Mouse (Mus musculus): ENCODE measurements around the gene Atxn7l2. TPM values are rescaled to one million over a fixed set of nuclear protein-coding genes. Genes with fewer than 3 reads are reported as not detected.

The Atxn7l2 gene
- polyA plus RNA-seq, 1 experiment from 2014 or later, result 8.9 TPM

- 56% methylated on average over 14 of the region's 14 CpGs for WGBS
- H3K9ac ChIP-seq, result no peak overlapping the region
- no peaks in the 10 kb centered on the region for H3K36me3 ChIP-seq
- no peaks in the 10 kb centered on the region for H3K9me3 ChIP-seq (replicated peaks)
- no peak overlapping the region for H3K4me2 ChIP-seq
- H3K27ac ChIP-seq (ENCODE audit: poor library complexity, severe bottlenecking), result no peak overlapping the region
- H3K27me3 ChIP-seq (replicated peaks), result peaks cover 19% of the 10 kb centered on the region; the same call in 1 of the 2 replicates
- no peak for ATAC-seq (ENCODE audit: insufficient number of reproducible peaks, low FRiP score)
- H3K4me1 ChIP-seq (replicated peaks), result peaks cover 5% of the 10 kb centered on the region
- no peak overlapping the region for H3K4me3 ChIP-seq
These were observed 43.2 kb downstream of the Atxn7l2 start for GRCm38 (mm10) chr3:108167499-108167898.

DNA sequence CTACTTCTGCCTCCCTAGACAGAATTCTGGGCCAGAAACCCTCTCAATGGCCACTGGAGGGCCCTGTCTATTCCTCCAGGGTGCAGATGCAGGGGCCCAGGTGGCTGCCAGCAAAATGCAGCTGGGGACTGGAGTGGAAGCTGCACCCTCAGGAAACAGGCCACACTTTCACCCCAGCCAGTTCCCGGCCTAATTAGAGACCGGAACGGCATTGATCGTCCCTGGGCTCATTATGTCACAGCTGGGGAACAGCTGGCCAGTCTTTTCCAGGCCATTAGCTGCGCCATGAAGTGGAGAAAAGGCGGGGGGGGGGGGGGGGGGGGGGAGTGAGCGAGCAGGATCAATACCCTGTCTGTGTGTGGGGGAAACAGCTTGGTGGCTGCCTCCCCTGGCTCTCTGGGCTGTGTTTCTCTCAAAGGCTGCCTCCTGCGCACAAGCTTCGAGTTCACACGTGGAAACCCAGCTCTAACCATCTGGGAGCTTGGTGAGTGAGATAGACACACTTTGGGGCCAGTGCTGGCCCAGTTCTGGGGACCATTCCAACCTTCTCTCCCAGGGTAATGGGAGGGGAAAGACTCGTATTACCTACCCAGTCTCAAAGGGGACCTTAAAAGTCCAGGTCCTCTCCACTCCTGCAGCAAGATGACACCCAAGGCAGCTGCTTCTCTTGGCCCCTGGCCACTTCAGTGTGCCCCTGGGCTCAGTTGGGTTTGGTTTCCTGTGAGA, 44.1 kb downstream of the Atxn7l2 start:
- WGBS, result 28% methylated on average over 10 of the region's 11 CpGs
- Histone ChIP-seq H3K27me3 (replicated peaks) (peaks cover 19% of the 10 kb centered on the region; the same call in 1 of the 2 replicates), H3K9me3 (replicated peaks) (no peaks in the 10 kb centered on the region), H3K4me2 (no peak overlapping the region), H3K9ac (0 out of 2 replicates have a peak overlapping the region, but pooled peaks have one; percentile 25), H3K4me1 (replicated peaks) (peaks cover 5% of the 10 kb centered on the region), H3K4me3 (no peak overlapping the region), H3K36me3 (no peaks in the 10 kb centered on the region), H3K27ac (ENCODE audit: poor library complexity, severe bottlenecking) (no peak overlapping the region)
- no peak for ATAC-seq (ENCODE audit: insufficient number of reproducible peaks, low FRiP score)

- Histone ChIP-seq H3K36me3 (no peaks in the 10 kb centered on the region), H3K4me2 (no peak overlapping the region), H3K4me1 (replicated peaks) (peaks cover 5% of the 10 kb centered on the region), H3K4me3 (no peak overlapping the region), H3K27ac (ENCODE audit: poor library complexity, severe bottlenecking) (no peak overlapping the region), H3K9me3 (replicated peaks) (no peaks in the 10 kb centered on the region), H3K9ac (0 out of 2 replicates have a peak overlapping the region, but pooled peaks have one; percentile 25), H3K27me3 (replicated peaks) (peaks cover 19% of the 10 kb centered on the region; the same call in 1 of the 2 replicates)
- ATAC-seq (ENCODE audit: insufficient number of reproducible peaks, low FRiP score), result no peak
- whole genome bisulfite sequencing, result 55% methylated on average over 10 of the region's 10 CpGs
These were observed 45.0 kb downstream of the Atxn7l2 start for GRCm38 (mm10) chr3:108165532-108166315.

GRCm38 (mm10) chr3:108164807-108165206, 45.9 kb downstream of the Atxn7l2 start:
- Histone ChIP-seq H3K4me1 (replicated peaks) (peaks cover 7% of the 10 kb centered on the region), H3K4me3 (no peak overlapping the region), H3K27ac (ENCODE audit: poor library complexity, severe bottlenecking) (no peak overlapping the region), H3K36me3 (no peaks in the 10 kb centered on the region), H3K27me3 (replicated peaks) (peaks cover 19% of the 10 kb centered on the region; the same call in 1 of the 2 replicates), H3K9me3 (replicated peaks) (no peaks in the 10 kb centered on the region), H3K4me2 (peak overlapping the region; percentile 26; the same call in 1 of the 2 replicates), H3K9ac (no peak overlapping the region)
- whole genome bisulfite sequencing, result 30% methylated on average over 9 of the region's 9 CpGs
- 0 out of 2 replicates have a peak, but pooled peaks have one; percentile 46 for ATAC-seq (ENCODE audit: insufficient number of reproducible peaks, low FRiP score)

DNA sequence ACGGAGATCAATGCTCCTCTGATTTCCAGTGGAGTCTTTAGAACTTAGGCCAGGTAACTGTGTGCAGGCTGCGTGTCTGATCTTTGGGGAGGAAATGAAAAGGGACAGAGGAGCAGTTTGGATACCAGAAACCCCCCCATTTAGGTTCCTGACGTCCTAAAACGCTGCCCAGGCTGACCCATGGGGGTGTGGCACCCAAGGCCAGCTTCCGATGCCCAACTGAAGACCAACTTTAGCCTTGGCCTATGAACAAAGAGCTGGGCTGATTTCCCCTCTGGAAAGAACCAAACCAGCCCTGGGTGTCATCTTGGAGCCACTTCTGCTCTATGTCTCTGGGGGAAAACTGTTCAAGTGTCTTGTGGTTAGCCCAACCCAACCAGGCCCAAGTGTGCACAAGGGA, 46.6 kb downstream of the Atxn7l2 start:
- H3K9me3 ChIP-seq (replicated peaks), result no peaks in the 10 kb centered on the region
- no peaks in the 10 kb centered on the region for H3K36me3 ChIP-seq
- no peak overlapping the region for H3K4me3 ChIP-seq
- peaks cover 19% of the 10 kb centered on the region; the same call in 1 of the 2 replicates for H3K27me3 ChIP-seq (replicated peaks)
- H3K9ac ChIP-seq, result no peak overlapping the region
- no peak overlapping the region for H3K27ac ChIP-seq (ENCODE audit: poor library complexity, severe bottlenecking)
- no peak overlapping the region for H3K4me2 ChIP-seq
- ATAC-seq (ENCODE audit: insufficient number of reproducible peaks, low FRiP score), result no peak
- WGBS, result 55% methylated on average over 5 of the region's 5 CpGs
- H3K4me1 ChIP-seq (replicated peaks), result peaks cover 14% of the 10 kb centered on the region

DNA sequence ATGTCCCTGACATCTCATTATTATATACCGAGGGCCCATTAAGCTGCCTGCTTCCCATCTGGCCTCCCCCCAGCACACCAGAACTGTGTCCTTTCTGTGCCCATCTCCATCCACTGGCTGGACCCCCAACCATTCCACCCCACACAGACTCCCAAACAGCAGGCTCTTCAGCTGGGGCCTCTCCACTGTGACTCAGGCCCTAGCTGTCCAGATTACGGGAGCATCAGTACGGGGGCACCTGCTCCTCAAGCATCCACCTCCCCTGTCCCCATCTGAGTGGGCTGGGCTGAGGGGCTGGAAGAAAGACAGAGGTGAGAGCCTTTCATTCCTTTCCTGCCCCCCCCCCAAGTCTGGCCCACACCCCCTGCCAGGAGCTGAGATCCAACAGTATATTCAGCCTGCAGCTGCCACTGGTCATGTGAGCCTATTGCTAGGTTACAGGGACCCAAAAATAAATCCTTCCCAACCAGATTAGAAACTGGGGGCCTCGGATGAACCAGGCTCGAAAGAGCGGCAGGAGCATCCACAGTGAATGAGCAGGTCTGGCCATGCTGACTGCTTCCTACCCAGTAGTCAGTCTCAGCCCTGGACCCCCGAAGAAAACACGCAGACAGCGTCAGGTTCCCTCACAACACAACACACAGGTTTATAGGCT, 52.2 kb downstream of the Atxn7l2 start:
- peak; percentile 69 for ATAC-seq (ENCODE audit: insufficient number of reproducible peaks, low FRiP score)
- H3K27me3 ChIP-seq (replicated peaks), result no peaks in the 10 kb centered on the region
- WGBS, result 37% methylated on average over 9 of the region's 9 CpGs
- H3K4me3 ChIP-seq, result no peak overlapping the region
- H3K27ac ChIP-seq (ENCODE audit: poor library complexity, severe bottlenecking), result peak overlapping the region; percentile 66
- H3K4me1 ChIP-seq (replicated peaks), result peaks cover 29% of the 10 kb centered on the region
- peak overlapping the region; percentile 59 for H3K4me2 ChIP-seq
- H3K36me3 ChIP-seq, result no peaks in the 10 kb centered on the region
- no peaks in the 10 kb centered on the region for H3K9me3 ChIP-seq (replicated peaks)
- peak overlapping the region; percentile 35; the same call in 1 of the 2 replicates for H3K9ac ChIP-seq

GRCm38 (mm10) chr3:108154656-108155055, 56.1 kb downstream of the Atxn7l2 start, which contains the start of gene Gpr61:
Gpr61 (minus strand) TSS chr3:108154882.
- 31% methylated on average over 4 of the region's 4 CpGs for WGBS

DNA sequence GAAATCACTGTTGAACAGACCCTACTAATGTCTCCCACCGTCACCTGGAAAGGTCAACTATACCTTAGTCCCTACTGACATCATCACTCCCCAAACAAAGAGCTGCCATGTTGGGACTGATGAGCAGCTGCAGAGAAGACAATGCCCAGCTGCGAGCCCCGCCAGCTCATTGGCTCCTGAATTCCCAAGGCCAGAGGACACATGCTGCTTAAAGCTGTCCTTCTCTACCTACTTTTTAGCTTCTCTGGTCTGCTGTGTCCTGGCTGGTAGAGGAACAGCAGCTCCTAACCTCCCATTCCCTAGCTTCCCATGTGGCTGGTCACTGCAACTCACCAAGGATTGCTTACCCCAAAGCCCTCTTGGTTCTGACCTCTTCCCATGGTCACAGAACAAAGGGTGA, 58.4 kb downstream of the Atxn7l2 start:
- ATAC-seq (ENCODE audit: insufficient number of reproducible peaks, low FRiP score), result no peak
- Histone ChIP-seq H3K4me3 (no peak overlapping the region), H3K4me1 (replicated peaks) (peaks cover 9% of the 10 kb centered on the region; the same call in 1 of the 2 replicates), H3K36me3 (no peaks in the 10 kb centered on the region), H3K27ac (ENCODE audit: poor library complexity, severe bottlenecking) (no peak overlapping the region), H3K9me3 (replicated peaks) (no peaks in the 10 kb centered on the region), H3K9ac (no peak overlapping the region), H3K27me3 (replicated peaks) (no peaks in the 10 kb centered on the region), H3K4me2 (no peak overlapping the region)
- WGBS, result 90% methylated on average over 3 of the region's 3 CpGs

More at GRCm38 (mm10) chr3:108154656-108155055, 56.1 kb downstream of the Atxn7l2 start, which contains the start of gene Gpr61:
- H3K9ac ChIP-seq, result no peak within 1 kb of the TSS
- peaks cover 26% of the 10 kb centered on the region for H3K4me1 ChIP-seq (replicated peaks)
- H3K27ac ChIP-seq (ENCODE audit: poor library complexity, severe bottlenecking), result no peak within 1 kb of the TSS
- no peak for ATAC-seq (ENCODE audit: insufficient number of reproducible peaks, low FRiP score)
- no peak within 1 kb of the TSS for H3K4me3 ChIP-seq
- no peaks in the 10 kb centered on the region for H3K36me3 ChIP-seq
- H3K27me3 ChIP-seq (replicated peaks), result no peaks in the 10 kb centered on the region
- no peak within 1 kb of the TSS for H3K4me2 ChIP-seq
- no peaks in the 10 kb centered on the region for H3K9me3 ChIP-seq (replicated peaks)

Other genes starting within 250 kb of the Atxn7l2 start
- not detected in 2 replicates for gene Gstm3, start 241.7 kb downstream of the Atxn7l2 start, polyA plus RNA-seq (2016; fragmentation: Nextera tagmentation; extraction: Ambion mirVana)
- 39.4 and 39.9 TPM in 2 replicates for gene Gstm2, start 224.5 kb downstream of the Atxn7l2 start, polyA plus RNA-seq (2016; fragmentation: Nextera tagmentation; extraction: Ambion mirVana)
- gene Gstm1, start 193.0 kb downstream of the Atxn7l2 start, polyA plus RNA-seq (2016; fragmentation: Nextera tagmentation; extraction: Ambion mirVana), result 28.2 and 35.6 TPM in 2 replicates
- 13.4 and 13.8 TPM in 2 replicates for gene Gstm4, start 166.0 kb downstream of the Atxn7l2 start, polyA plus RNA-seq (2016; fragmentation: Nextera tagmentation; extraction: Ambion mirVana)
- 40.0 and 41.6 TPM in 2 replicates for gene Ampd2, start 124.3 kb downstream of the Atxn7l2 start, polyA plus RNA-seq (2016; fragmentation: Nextera tagmentation; extraction: Ambion mirVana)
- 0.54 and 0.98 TPM in 2 replicates for gene Gnat2, start 118.1 kb downstream of the Atxn7l2 start, polyA plus RNA-seq (2016; fragmentation: Nextera tagmentation; extraction: Ambion mirVana)
- gene Gnai3, start 64.8 kb downstream of the Atxn7l2 start, polyA plus RNA-seq (2016; fragmentation: Nextera tagmentation; extraction: Ambion mirVana), result 94.9 and 97.0 TPM in 2 replicates
- gene Gpr61, start 56.1 kb downstream of the Atxn7l2 start, polyA plus RNA-seq (2016; fragmentation: Nextera tagmentation; extraction: Ambion mirVana), result 0.19 and 0.27 TPM in 2 replicates
- gene Amigo1, start 24.6 kb downstream of the Atxn7l2 start, polyA plus RNA-seq (2016; fragmentation: Nextera tagmentation; extraction: Ambion mirVana), result 4.5 and 5.0 TPM in 2 replicates
- 3.4 and 3.7 TPM in 2 replicates for gene Cyb561d1, start 9.7 kb downstream of the Atxn7l2 start, polyA plus RNA-seq (2016; fragmentation: Nextera tagmentation; extraction: Ambion mirVana)
- gene Sypl2, start 15.7 kb upstream of the Atxn7l2 start, polyA plus RNA-seq (2016; fragmentation: Nextera tagmentation; extraction: Ambion mirVana), result 3.2 and 3.3 TPM in 2 replicates
- gene Psma5, start 46.0 kb upstream of the Atxn7l2 start, polyA plus RNA-seq (2016; fragmentation: Nextera tagmentation; extraction: Ambion mirVana), result 193 and 194 TPM in 2 replicates
- gene Sort1, start 73.1 kb upstream of the Atxn7l2 start, polyA plus RNA-seq (2016; fragmentation: Nextera tagmentation; extraction: Ambion mirVana), result 31.9 and 32.4 TPM in 2 replicates
- 35.1 and 39.8 TPM in 2 replicates for gene Mybphl, start 154.0 kb upstream of the Atxn7l2 start, polyA plus RNA-seq (2016; fragmentation: Nextera tagmentation; extraction: Ambion mirVana)
- gene Psrc1, start 172.9 kb upstream of the Atxn7l2 start, polyA plus RNA-seq (2016; fragmentation: Nextera tagmentation; extraction: Ambion mirVana), result 26.4 and 27.3 TPM in 2 replicates
- 2.3 and 3.6 TPM in 2 replicates for gene Celsr2, start 204.6 kb upstream of the Atxn7l2 start, polyA plus RNA-seq (2016; fragmentation: Nextera tagmentation; extraction: Ambion mirVana)
- gene Sars, start 234.3 kb upstream of the Atxn7l2 start, polyA plus RNA-seq (2016; fragmentation: Nextera tagmentation; extraction: Ambion mirVana), result 95.8 and 98.1 TPM in 2 replicates

Data from heart, embryonic 12.5 days (tissue).